Mouse (Mus musculus): ENCODE data around the gene Acot2. TPM values are rescaled to one million over a fixed set of nuclear protein-coding genes. Genes with fewer than 3 reads are reported as not detected.

The Acot2 gene
- total and polyA plus RNA-seq, 2 experiments from 2014 or later, result 228 to 309 TPM

DNA sequence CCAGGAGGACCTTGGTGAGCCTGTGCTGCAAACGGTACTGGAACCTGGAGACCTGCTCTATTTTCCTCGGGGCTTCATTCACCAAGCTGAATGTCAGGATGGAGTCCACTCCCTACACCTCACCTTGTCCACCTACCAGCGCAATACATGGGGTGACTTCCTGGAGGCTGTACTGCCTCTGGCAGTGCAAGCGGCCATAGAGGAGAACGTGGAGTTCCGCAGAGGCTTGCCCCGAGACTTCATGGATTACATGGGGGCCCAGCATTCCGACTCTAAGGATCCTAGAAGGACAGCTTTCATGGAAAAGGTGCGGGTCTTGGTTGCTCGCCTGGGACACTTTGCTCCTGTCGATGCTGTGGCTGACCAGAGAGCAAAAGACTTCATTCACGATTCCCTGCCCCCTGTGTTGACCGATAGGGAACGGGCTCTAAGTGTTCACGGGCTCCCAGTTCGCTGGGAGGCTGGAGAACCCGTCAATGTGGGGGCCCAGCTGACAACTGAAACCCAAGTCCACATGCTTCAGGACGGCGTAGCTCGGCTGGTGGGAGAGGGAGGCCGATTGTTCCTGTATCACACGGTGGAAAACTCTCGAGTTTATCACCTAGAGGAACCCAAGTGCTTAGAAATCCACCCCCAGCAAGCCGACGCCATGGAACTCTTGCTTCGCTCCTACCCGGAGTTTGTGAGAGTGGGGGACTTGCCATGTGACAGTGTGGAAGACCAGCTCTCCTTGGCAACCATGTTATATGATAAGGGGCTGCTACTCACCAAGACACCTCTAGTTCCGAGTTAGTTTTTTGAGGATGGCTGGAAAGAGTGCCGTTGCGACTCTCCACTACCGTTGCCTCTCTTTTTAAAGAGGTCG lies 35.7 kb upstream of the Acot2 start:
- ATAC-seq (ENCODE audit: insufficient read depth, low read depth), result no peak
- TF ChIP-seq EP300 (IDR thresholded peaks at IDR 0.05; ENCODE audit: low read depth) (no peak), CTCF (IDR thresholded peaks at IDR 0.05; ENCODE audit: low read depth) (no peak)

DNA sequence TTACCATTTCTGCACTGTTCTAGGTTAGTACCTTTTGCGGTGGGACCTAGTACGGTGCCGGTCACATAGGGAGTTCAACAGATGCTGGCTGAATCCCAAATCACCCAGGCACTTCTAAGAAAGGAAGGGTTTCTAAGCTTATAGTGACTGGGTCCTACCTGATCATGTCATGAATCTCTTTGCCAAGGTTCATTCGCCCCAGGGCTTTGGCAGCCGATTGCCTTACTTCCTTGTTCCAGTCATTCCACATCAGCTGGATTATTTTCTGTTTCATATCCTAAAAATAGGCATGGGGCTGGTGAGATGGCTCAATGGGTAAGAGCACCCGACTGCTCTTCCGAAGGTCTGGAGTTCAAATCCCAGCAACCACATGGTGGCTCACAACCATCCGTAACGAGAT lies 29.4 kb upstream of the Acot2 start:
- Histone ChIP-seq H3K9me3 (replicated peaks; ENCODE audit: control insufficient read depth, low read length) (no peaks in the 10 kb centered on the region), H3K27ac (ENCODE audit: low read depth) (no peak overlapping the region), H3K4me3 (ENCODE audit: low read depth, low read length) (no peak overlapping the region), H3K36me3 (replicated peaks; ENCODE audit: control insufficient read depth, insufficient read depth, low read length) (0 out of 2 replicates have a peak, but pooled peaks cover 3% of the 10 kb centered on the region), H3K4me2 (ENCODE audit: low read depth, low read length) (no peak overlapping the region), H3K9ac (replicated peaks; ENCODE audit: low read depth, low read length) (no peak overlapping the region), H3K4me1 (ENCODE audit: control insufficient read depth, insufficient read depth) (no peaks in the 10 kb centered on the region), H3K27me3 (ENCODE audit: control insufficient read depth, insufficient read depth, low read length) (no peaks in the 10 kb centered on the region)
- 78% methylated on average over 9 of the region's 9 CpGs for WGBS
- ATAC-seq (ENCODE audit: insufficient read depth, low read depth) (no peak), DNase-seq (ENCODE audit: low spot score) (no peak)
- TF ChIP-seq EP300 (IDR thresholded peaks at IDR 0.05; ENCODE audit: low read depth), result no peak
- no peak for TF ChIP-seq CTCF (IDR thresholded peaks at IDR 0.05; ENCODE audit: low read depth)

More for the DNA sequence above, 35.7 kb upstream of the Acot2 start:
- peak overlapping the region; percentile 71 for H3K9ac ChIP-seq (replicated peaks; ENCODE audit: low read depth, low read length)
- peak overlapping the region; percentile 75 for H3K4me3 ChIP-seq (ENCODE audit: low read depth, low read length)
- H3K27ac ChIP-seq (ENCODE audit: low read depth), result no peak overlapping the region; the same call in 1 of the 2 replicates
- peaks cover 14% of the 10 kb centered on the region for H3K4me1 ChIP-seq (ENCODE audit: control insufficient read depth, insufficient read depth)
- 45% methylated on average over 32 of the region's 32 CpGs for WGBS
- H3K36me3 ChIP-seq (replicated peaks; ENCODE audit: control insufficient read depth, insufficient read depth, low read length), result 0 out of 2 replicates have a peak, but pooled peaks cover 5% of the 10 kb centered on the region
- H3K9me3 ChIP-seq (replicated peaks; ENCODE audit: control insufficient read depth, low read length), result no peaks in the 10 kb centered on the region
- peak overlapping the region; percentile 100 for H3K4me2 ChIP-seq (ENCODE audit: low read depth, low read length)
- no peaks in the 10 kb centered on the region for H3K27me3 ChIP-seq (ENCODE audit: control insufficient read depth, insufficient read depth, low read length)
- DNase-seq (ENCODE audit: low spot score), result no peak

DNA sequence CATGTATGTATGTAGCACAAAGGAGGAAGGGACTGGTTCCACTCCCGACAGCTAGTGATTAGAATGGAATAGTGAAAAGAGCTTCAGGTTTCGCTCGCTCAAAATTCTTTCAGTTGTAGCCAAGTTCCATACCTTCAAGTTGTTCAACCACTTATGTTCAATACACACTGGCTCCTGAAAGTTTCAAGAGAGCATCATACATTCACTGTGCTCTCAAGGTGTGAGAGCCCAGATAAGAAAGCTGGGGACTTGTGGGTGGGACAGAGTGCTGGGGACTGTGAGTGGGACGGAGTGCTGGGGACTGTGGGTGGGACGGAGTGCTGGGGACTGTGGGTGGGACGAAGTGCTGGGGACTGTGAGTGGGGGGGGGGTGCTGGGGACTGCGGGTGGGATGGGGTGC lies 22.4 kb upstream of the Acot2 start:
- no peak for ATAC-seq (ENCODE audit: insufficient read depth, low read depth)
- H3K4me2 ChIP-seq (ENCODE audit: low read depth, low read length), result no peak overlapping the region
- H3K27me3 ChIP-seq (ENCODE audit: control insufficient read depth, insufficient read depth, low read length), result no peaks in the 10 kb centered on the region
- H3K9ac ChIP-seq (replicated peaks; ENCODE audit: low read depth, low read length), result no peak overlapping the region
- H3K4me1 ChIP-seq (ENCODE audit: control insufficient read depth, insufficient read depth), result no peaks in the 10 kb centered on the region
- no peak overlapping the region for H3K4me3 ChIP-seq (ENCODE audit: low read depth, low read length)
- H3K27ac ChIP-seq (ENCODE audit: low read depth), result no peak overlapping the region
- no peaks in the 10 kb centered on the region for H3K9me3 ChIP-seq (replicated peaks; ENCODE audit: control insufficient read depth, low read length)
- no peak for DNase-seq (ENCODE audit: low spot score)
- TF ChIP-seq EP300 (IDR thresholded peaks at IDR 0.05; ENCODE audit: low read depth) (no peak), CTCF (IDR thresholded peaks at IDR 0.05; ENCODE audit: low read depth) (no peak)
- no peaks in the 10 kb centered on the region for H3K36me3 ChIP-seq (replicated peaks; ENCODE audit: control insufficient read depth, insufficient read depth, low read length)
- WGBS, result 76% methylated on average over 7 of the region's 7 CpGs

DNA sequence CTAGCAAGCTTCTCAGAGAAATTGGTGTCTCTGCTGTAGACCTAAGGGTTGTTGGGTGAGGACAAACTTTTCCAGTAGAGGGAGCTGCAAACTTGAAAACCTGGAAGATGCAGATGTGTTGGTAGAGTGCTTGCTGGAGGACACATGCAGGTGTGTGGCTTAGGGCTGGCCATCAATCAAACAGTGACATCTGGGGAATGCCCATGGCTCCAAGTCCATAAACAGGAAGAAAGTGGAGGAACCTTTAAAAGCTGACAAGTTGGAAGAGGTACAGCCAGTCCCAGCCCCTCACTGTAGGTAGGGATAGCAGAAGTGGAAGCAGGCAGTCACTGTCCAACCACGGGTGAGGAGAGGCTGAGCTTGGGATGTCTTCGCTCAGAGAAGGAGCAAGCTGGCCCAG lies 15.5 kb upstream of the Acot2 start:
- DNase-seq (ENCODE audit: low spot score) (peak; percentile 61), ATAC-seq (ENCODE audit: insufficient read depth, low read depth) (peak; percentile 49; the same call in 1 of the 2 replicates)
- H3K9me3 ChIP-seq (replicated peaks; ENCODE audit: control insufficient read depth, low read length), result no peaks in the 10 kb centered on the region
- WGBS, result 61% methylated on average over 2 of the region's 2 CpGs
- no peaks in the 10 kb centered on the region for H3K4me1 ChIP-seq (ENCODE audit: control insufficient read depth, insufficient read depth)
- no peak overlapping the region for H3K27ac ChIP-seq (ENCODE audit: low read depth)
- H3K4me2 ChIP-seq (ENCODE audit: low read depth, low read length), result no peak overlapping the region
- no peaks in the 10 kb centered on the region for H3K36me3 ChIP-seq (replicated peaks; ENCODE audit: control insufficient read depth, insufficient read depth, low read length)
- no peaks in the 10 kb centered on the region for H3K27me3 ChIP-seq (ENCODE audit: control insufficient read depth, insufficient read depth, low read length)
- TF ChIP-seq CTCF (IDR thresholded peaks at IDR 0.05; ENCODE audit: low read depth) (peak; percentile 78), EP300 (IDR thresholded peaks at IDR 0.05; ENCODE audit: low read depth) (no peak)
- H3K9ac ChIP-seq (replicated peaks; ENCODE audit: low read depth, low read length), result no peak overlapping the region
- no peak overlapping the region for H3K4me3 ChIP-seq (ENCODE audit: low read depth, low read length)

DNA sequence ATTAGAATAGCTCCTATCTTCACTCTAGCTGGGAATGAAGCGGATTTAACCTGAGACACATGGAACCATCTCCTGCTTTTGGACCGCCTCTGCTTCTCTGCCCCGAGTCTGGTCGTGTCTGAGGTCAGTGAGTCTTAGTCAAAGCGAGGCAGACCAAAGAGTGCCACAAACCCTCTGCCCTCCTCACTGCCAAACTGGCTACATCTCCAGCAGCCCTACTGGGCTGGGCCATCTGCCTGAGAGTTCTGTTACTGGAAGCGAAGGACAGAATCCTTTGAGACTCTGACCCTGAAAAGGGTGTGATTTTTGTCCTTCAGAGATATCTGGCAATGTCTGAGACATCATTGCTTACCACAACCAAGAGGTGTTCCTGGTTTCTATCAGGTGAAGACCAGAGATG lies 8.8 kb upstream of the Acot2 start:
- H3K36me3 ChIP-seq (replicated peaks; ENCODE audit: control insufficient read depth, insufficient read depth, low read length), result no peaks in the 10 kb centered on the region
- no peak for ATAC-seq (ENCODE audit: insufficient read depth, low read depth)
- WGBS, result 89% methylated on average over 6 of the region's 6 CpGs

More for the DNA sequence above, 8.8 kb upstream of the Acot2 start:
- H3K4me3 ChIP-seq (ENCODE audit: low read depth, low read length), result no peak overlapping the region
- H3K27me3 ChIP-seq (ENCODE audit: control insufficient read depth, insufficient read depth, low read length), result no peaks in the 10 kb centered on the region
- H3K4me1 ChIP-seq (ENCODE audit: control insufficient read depth, insufficient read depth), result no peaks in the 10 kb centered on the region
- no peak for DNase-seq (ENCODE audit: low spot score)
- H3K27ac ChIP-seq (ENCODE audit: low read depth), result no peak overlapping the region
- H3K9ac ChIP-seq (replicated peaks; ENCODE audit: low read depth, low read length), result no peak overlapping the region
- TF ChIP-seq CTCF (IDR thresholded peaks at IDR 0.05; ENCODE audit: low read depth), result no peak
- TF ChIP-seq EP300 (IDR thresholded peaks at IDR 0.05; ENCODE audit: low read depth), result no peak
- H3K4me2 ChIP-seq (ENCODE audit: low read depth, low read length), result no peak overlapping the region
- H3K9me3 ChIP-seq (replicated peaks; ENCODE audit: control insufficient read depth, low read length), result no peaks in the 10 kb centered on the region
